Mouse (Mus musculus): ENCODE data around the gene Cabp4.

DNA sequence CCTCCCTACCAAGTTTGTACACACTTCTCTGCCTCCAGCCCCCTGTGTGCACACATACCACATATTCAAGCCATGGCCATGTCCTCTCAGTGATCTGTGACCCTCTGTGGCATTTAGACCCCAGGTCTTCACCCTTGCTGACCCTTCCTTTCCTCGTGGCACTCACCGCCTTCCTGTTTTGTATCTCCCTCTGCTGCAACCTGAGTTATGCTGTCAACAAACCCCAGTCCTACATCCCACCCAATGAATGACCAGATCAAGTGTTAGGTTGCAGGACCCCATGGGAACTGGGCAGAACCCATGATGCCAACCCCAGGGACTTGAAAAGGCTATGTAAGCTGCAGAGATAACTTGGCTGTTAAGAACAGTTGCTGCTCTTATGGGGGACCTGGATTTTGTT lies 41.8 kb downstream of the Cabp4 start:
- TF ChIP-seq POLR2A (IDR thresholded peaks at IDR 0.05; ENCODE audit: insufficient read depth, low read depth, low read length) (no peak), CTCF (IDR thresholded peaks at IDR 0.05) (no peak)
